Mouse (Mus musculus) induced T-regulatory cell, adult 2 months (primary cell): ENCODE data around the gene Sstr4.
A peak's percentile ranks its signal among the peaks of the same experiment; 100 is the strongest.

Experiments
- DNase-seq: peaks from one replicate; pipeline ENCODE4 v3.0.0-alpha.2; 2012; ENCODE audit warnings: low read depth

The Sstr4 gene

DNA sequence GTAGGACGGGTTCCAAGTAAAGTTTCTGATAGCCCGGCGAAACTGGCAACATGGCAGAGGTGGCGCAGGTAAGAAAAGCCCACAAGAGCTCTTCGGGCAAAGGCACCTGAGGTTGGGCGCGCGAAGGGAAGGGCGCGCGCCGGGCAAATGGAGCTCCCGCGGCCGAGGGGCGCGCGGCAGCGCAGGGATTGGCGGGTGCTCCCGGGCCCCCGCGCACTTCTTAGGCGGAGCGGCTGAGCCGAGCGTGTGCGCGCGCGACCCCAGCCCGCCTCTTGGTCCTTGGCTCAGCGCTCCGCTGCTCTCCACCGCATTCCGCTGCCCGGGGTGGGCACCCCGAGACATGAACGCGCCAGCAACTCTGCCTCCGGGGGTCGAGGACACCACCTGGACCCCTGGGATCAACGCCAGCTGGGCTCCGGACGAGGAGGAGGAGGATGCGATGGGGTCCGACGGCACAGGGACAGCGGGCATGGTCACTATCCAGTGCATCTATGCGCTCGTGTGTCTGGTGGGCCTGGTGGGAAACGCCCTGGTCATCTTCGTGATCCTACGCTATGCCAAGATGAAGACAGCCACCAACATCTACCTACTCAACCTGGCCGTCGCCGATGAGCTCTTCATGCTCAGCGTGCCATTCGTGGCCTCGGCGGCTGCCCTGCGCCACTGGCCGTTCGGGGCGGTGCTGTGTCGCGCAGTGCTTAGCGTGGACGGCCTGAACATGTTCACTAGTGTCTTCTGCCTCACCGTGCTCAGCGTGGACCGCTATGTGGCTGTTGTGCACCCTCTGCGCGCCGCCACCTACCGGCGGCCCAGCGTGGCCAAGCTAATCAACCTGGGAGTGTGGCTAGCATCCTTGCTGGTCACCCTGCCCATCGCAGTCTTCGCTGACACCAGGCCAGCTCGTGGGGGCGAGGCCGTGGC lies at the start of gene Sstr4:
Gene Sstr4, plus strand, starts transcription at position 214 of the 921 bp plus-strand sequence.
- DNase-seq = no peak

DNA sequence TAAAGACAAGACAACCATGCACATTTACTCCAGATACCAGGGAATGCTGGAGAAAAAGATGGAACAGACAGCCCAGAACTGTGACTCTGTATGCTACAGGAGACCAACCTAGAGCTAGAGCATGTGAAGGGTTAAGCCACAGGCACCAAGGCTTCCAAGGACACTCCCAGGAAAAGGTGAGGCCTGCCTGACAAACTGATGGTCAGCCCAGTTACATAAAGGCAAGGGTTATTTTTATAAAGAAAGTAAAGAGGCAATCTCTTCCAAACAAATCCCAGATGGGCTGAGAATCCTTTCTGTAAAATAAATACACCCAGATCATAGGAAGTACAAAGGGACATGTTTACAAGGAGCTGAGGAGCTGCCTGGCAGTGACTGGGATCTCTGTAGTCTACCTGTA lies 49.8 kb upstream of the Sstr4 start:
- no peak for DNase-seq

DNA sequence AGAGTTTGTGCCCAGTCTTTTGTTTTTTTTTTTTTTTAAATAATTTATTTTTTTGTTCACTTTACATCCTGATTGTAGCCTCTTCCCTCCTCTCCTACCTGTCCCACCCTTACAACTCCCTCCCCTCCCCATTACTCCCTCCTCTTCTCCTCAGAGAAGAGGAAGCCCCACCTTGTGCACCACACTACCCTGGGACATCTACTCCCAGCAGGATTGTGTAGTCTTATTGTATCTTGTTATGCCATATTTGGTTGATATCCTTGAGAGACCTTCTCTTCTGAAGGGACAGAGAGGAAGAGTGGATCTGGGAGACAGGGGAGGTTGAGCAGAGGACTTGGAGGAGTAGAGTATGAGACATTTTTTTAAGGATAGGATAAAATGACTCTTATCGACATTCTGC lies 48.2 kb upstream of the Sstr4 start:
- DNase-seq = no peak

DNA sequence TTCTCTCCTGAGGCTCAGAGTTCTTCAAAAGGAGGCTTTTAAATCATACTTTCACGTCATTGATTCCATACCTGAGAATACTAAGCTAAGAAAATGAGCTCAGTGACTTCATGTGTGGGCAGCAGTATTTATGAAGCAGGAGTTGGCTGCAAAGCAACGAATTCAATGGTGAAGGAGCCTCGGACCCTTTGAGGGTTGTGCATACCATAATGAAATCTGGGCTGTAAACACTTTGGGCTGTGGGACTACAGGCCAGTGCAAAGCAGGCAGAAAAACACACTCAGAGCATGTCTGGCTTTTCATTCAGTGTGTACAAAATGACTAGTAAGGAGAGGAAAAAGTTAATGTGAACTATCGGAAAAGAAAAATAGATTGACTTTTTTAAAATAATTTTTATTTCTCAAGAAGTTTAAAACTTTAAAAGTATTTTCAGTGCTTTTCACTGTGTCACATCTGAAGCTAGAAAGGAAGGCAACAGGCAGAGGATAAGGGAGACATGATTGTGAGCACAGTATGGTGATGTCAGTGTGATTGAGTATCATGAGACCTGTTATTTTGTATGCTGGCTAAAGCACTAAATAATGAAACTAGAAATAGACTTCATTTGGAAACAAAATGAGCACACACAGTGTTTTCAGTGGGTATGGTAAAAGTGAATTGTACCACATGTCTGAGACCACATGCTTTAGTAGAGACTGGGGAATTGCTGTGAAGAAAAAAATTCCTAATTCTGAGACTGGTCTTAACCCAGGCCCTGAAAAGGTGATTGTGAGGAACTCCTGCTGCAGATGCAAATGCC lies 45.4 kb upstream of the Sstr4 start:
- no peak for DNase-seq

DNA sequence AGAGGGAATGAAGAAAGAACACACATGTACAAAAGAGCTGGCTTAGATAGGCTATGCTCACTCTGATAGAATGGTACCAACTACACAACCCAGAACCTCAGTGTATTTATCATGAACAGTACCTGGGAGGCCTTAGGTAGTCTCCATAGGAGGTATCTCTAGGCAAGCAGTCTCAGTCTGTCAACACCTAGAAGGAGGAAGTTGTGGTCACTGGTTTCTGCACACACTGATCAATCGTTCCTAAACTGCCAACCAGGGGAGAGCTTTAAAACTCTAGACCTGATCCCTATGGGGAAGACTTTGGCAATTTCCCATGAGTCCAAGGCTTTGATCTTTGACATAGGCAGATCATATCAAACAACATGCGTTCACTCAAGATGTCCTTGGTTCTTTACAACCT lies 44.7 kb upstream of the Sstr4 start:
- DNase-seq = no peak

DNA sequence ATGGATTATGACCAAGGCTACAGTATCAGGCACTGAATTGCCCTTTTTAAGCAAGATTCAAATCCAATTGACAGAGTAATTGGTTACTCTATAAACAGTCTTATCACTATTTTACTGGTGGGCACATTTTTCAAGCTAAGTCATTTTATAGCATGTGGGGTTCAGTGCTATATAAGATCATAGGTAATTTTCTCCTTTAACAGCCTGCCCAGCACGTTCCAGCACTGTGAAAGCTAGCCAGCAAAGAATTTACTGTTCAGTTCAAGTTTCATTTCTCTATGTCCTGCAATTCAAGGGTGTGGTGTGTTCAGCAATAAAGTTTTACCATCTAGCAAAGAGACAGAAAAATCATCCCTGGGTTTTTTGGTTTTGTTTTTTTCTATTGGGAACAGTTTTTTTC lies 42.5 kb upstream of the Sstr4 start:
- DNase-seq = no peak

DNA sequence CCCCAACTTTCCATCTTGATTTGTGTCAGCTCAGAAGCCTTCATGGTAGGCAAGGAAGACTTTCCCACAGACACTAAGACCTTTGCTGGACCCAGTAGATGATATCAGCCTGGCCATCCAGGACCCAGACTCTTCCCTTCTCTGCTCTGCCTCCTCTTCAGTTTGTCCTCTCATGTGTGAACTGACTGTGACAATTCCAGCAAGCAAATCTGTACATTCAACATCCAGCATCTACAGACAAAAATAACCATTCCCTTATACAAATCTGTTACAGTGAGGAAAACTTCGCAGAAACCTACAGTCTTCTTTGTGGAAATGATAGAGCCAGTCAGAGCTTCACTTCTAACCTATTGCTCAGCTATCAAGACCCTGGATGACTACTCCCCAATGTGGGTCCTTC lies 38.0 kb upstream of the Sstr4 start:
- DNase-seq = no peak

DNA sequence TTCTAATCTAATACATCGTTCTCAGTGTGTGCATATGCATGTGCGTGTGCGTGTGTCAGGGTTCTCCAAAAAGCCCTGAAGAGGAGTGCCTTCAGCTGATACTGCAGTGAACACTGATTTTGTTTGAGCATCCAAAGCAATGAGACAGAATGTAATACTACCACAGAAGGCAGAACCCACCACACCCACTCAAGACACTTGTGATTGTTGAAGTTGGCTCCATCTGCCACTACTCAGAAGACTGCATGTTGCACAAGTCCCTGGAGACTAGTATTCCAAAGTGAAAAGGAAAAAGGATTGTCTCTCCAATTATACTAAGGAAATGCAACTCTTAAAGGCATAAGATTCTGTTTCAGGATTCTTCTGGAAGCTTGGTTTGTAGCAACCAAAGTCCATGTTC lies 30.6 kb upstream of the Sstr4 start:
- DNase-seq = no peak

DNA sequence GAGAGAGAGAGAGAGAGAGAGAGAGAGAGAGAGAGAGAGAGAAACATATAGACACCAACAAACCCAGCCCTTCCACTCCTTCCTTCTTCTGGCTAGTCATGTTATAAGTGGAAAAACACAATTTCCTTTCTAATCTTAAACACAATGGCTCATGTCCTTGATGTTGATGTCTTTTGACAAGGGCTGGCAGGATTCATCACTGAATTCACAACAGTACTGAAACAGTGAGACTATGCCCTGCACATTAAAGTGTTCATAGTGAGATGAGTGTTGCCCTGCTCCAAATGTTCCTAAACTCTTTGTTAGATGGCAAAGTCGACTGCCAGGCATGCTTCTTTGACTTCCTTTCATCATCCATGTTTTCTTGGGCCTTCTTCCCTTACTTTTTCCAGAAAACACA lies 29.9 kb upstream of the Sstr4 start:
- no peak for DNase-seq

DNA sequence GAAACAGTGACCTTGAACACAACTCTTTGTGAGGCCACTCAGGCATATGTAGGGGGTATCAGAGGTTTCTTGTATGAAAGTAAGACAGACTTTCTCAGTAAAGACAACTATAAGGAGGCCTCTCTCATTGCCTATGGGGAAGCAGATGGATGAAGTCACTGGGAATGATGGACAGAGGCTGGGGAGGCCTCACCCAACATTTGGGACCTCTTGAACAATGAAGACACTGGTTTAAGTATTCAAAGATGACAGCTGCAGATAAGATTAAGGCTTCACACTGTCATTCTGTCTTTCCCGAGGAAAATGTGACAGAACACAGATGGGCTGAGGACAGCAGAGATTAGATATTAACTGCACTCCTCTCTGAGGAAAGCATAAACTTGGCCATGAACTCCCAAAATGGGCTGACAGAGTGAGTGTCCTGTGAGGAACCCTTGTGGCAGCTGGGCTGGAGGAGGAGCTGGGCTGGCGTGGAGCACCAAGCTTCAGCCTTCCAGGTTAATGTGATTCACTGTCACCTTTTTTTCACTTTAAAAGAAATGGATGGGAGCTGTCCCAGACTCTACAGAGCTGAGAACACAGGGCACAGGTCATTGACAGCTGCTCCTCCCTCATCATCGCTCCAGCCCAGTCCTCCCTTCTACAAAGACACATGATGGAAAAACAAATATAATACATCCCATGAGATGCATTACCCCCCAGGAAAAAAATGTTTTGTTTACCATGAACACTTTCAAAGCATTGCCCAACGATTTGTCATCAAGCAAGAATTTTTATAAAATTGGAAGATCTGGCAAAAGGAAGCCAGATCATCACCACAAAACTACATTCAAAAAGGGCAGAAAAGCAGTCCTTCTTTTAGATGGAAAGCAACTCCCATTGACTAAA lies 23.2 kb upstream of the Sstr4 start:
- DNase-seq = no peak

DNA sequence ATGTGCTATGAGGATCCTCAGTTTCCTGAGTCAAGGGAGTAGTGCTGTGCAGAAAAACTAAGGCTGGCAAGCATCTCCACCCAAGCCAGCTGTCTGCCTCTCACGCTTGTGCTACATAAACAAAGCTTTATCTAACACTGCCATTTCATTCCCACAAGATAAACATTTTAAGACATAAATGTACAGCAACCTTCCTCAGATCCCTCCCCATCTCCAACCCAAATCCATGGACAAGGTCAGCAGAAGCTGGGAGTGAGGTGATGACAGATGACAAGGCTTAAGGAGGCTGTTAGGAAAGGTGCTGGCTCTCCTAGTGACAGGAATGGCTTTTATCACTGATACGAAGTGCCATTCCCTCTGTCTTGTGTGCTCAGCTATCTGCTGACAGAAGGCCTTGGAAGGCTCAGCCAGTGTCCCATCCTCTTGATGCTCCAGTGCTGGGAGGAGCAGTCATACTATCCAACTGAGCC lies 21.5 kb upstream of the Sstr4 start:
- DNase-seq = no peak

DNA sequence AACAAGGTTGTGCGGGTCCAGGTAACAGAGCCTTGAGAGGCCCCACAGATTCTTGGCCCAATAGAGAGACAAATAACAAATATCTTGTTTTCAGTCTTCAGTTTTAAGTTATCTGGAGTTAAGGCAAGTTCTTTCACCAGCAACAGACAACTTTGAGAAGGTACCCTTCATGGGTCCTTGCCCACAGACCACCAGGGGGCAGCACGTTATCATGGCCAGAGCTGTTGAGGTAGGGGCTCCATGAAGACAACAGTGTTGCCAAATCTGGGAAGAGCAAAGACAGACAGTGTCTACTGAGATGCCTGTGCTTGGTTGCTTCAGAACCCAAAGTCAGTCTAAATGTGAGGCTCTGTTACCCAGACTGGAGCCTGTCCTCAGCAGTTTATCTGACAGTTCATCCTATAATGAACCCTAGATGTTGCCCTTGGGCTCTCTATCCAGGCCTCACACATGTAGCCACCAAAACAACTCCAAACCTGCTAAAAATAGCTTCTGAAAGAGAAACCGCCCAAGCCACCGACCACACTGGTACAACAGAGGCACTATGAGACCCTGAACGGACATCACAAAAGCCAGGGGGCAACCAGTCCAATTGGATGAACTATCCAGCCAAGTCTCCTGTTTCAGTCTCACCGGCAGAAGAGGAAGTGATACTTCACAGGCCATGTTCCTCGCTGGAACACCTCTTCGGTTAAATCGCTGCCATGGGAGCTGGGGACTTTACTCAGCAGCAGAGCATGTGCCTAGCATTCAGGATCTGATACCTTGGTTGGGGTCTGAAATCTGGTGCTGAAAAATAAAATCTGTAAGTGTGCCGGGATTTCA lies 19.6 kb upstream of the Sstr4 start:
- peak; percentile 12 for DNase-seq

DNA sequence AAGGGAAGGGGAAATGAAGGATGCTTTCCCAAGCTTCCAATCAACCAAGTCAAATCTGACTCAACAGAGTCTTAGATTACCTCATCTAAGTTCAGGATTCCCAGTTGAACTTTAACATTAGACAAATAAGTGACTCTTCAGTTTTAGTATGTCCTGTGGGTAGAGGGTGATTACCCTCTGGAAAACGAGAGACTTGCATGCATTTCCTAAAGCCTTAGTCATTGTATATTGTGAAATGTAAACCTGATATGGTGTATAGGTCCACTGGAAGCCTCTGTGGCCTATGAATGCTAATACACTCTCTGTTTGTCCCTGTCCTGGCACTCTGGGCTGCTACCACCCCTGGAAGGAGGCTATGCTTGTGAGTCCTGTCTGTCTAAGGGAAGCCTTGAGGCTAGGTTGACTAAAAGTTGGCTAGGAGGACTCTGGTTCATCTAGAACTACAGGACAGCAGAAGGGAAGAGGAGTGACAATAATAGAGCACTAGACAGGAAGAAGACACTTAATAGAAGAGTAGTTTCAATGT lies 16.3 kb upstream of the Sstr4 start:
- DNase-seq = no peak

DNA sequence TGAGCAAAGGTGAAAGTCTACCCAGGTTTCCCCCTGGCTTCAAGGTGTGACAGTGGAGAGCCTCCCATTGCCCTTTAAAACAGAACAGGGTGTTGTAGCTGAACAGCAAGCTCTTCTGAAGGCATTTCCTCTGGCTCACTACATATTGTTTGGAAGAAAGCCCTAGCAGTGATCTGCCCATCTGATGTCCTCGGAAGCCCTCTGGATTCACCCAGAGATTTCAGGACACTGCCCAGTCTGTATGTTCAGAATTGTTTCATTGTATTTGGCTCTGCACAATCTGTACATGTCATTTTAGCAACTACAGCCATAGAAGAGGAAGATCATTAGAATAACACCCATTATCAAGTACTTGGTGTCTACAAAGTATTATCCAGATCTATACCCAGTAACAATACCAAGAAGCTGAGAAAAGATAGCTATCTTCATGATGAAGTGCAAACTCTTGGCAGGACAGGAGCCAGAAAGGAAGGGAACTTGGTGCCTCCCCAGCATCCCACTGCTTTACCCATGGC lies 15.2 kb upstream of the Sstr4 start:
- no peak for DNase-seq

DNA sequence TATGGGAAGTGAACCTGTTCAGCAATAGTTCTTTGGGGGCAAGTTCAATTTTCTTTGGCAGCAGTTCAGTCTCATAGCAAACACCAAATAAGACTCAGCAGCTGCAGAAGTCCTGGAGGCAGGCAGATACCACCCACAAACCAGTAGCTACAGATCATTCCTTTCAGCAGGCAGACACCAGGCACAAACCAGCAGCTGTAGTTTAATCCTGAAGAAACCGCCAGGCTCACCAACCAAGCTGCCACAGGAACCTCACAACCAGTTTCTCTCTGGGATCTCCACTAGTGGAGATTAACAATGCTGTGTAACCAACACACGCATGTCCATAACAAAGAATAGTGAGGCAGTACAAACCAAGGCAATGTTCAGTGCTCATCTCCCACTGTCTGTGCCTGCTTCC lies 14.1 kb upstream of the Sstr4 start:
- no peak for DNase-seq

DNA sequence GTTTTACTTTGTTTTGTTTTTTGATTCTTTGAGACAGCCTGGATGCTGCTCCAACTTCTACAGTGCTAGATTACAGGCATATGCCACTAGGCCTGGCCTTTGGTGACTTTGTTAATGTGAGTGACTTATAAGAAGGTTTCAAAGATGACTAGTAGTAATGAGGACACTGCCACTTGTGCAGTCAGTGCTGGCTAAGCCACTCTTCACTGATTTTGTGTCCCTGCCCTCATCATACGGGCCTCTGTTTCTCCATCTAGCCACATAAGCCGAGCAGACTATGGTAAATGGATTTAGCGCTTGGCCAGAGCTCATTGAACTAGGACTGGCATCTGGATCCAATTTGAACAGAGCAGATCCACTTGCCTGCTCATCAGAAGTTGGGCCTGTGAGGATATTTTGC lies 8.7 kb upstream of the Sstr4 start:
- DNase-seq = no peak

DNA sequence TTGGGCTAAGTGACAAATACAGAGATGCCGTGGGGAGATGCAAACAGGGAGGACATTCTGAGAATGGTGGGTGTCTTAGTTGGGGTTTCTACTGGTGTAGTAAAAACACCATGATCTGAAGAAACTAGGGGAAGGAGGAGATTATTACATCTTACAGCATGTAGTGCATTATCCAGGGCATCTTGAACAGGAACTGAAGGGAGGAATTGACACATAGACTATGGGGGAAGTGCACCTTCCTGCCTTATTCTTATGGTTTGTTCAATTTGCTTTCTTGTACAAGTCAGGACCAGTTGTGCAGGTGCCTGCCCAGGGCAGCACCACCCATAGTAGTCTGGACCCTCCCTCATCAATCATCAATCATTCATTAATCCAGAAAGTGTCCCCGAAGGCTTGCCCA lies 8.2 kb upstream of the Sstr4 start:
- no peak for DNase-seq

DNA sequence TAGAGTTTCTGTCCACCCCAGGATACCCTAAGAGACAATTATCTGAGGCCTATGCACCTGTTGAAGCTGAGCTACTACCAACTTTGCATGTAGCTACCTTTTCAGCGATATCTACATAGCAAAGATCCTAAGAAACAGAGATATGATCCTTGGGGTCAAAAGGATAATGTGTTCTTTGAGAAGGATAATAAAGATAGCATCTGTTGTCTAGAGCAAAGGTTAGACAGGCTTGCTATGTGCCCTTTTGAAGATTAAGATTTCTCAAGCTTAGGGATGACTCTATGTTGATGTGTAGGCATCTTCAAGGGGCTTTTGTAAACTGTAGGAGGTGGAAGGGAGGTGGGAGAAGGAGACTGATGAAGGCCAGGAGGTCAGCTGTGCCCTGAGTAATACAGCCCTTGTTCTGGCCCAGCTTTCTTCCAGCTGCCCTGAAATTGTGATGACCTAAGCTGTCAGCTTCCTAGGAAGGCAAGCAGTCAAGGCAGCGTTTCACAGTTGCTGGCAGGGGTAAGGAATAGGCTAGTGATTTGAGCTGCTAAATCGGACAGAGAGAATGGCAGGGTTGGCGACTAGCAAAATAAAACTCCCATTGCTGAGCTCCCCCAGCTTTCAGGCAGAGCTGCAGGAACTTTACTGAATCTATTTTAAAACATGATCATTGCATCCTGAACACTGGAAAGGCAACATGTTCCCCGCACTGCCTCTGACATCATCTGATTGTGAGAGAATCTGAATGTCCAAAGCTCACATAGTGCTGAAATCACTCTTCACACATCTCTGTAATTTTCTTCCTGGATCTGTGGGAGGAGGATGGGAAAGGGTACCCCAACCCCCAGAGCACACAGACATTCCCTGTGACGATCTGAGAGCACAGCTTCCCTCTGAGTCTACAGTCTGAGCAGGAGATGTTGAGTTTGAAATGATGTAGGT lies 7.2 kb upstream of the Sstr4 start:
- no peak for DNase-seq

DNA sequence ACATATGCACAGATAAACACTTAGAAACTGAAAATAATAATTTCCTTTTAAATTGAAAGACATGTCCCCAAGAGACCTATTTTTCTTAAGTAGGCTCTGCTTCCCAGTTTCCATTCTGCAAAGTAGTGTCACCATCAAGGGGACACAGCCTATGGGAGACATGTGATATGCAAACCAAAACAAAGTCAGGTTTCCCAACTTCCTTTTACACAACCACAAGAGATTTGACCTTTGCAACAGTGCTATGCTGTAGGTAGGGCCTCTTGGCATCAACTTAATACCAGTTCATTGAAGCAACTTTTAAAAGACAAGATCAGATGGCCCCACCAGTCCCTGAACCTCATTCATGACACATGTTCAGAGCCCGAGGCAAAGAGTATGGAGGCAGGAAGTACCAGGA lies 2.0 kb upstream of the Sstr4 start:
- no peak for DNase-seq

DNA sequence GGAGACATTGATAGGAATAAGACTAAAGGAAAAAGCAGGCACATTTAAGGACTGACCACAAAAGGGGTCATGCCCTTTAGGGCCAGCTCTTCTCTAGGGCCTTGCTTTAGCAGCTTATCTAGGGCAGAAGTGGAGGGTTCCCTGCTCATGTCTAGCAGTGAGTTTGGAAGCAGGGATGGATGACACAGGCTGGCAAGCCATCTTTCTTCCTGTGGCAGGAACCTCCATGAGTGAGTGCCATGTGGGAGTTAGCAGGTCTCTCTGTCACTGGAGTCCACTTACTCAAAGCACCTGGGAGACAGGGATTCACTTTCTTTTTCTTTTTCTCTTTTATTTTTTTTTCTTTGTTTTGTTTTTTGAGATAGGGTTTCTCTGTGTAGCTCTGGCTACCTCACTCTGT lies 1.3 kb upstream of the Sstr4 start:
- DNase-seq = no peak
